Mouse (Mus musculus): Measurements from ENCODE around the gene Cad. TPM values are rescaled to one million over a fixed set of nuclear protein-coding genes. Genes with fewer than 3 reads are reported as not detected.

The Cad gene
- polyA plus RNA-seq, 1 experiment from 2014 or later = 27.9 TPM

DNA sequence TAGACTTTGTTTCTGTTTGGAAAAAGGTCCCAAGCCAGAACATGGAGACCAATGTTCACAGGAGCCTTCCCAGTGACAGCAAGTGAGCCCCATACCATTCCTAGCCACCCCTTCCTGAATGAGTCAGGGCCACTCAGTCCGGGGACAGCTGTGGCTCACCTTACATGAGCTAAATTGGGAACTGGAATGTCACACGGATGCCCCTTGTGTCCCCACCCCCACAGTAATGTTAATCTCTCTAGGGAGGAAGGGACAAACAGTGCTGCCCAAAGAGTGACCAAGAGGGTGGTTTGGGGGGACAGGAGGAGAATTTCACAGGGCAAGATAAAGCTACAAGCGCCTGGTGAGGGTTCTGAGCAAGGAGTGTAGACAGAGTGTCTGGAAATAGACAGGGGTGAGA, 61.8 kb downstream of the Cad start, which contains the start of gene Trim54:
Gene Trim54, plus strand, starts transcription at position 359 of the 400 bp plus-strand sequence.
- no peak within 1 kb of the TSS for H3K9ac ChIP-seq (ENCODE audit: low read length)
- no peak within 1 kb of the TSS for H3K4me2 ChIP-seq (ENCODE audit: low read depth)
- H3K4me1 ChIP-seq (ENCODE audit: control insufficient read depth, insufficient read depth, low read length) = no peaks in the 10 kb centered on the region
- no peaks in the 10 kb centered on the region for H3K9me3 ChIP-seq (ENCODE audit: control insufficient read depth, low read length)
- H3K4me3 ChIP-seq (ENCODE audit: low read depth, low read length) = no peak within 1 kb of the TSS
- no peaks in the 10 kb centered on the region for H3K36me3 ChIP-seq (ENCODE audit: control insufficient read depth, insufficient read depth, low read length)
- DNase-seq (ENCODE audit: low spot score) = no peak
- 39% methylated on average over 3 of the region's 3 CpGs for WGBS
- H3K27me3 ChIP-seq (ENCODE audit: control insufficient read depth, insufficient read depth, low read length) = no peaks in the 10 kb centered on the region
- no peak within 1 kb of the TSS for H3K27ac ChIP-seq (ENCODE audit: low read depth, low read length)
- no peak for ATAC-seq (ENCODE audit: insufficient read depth, low FRiP score, low TSS enrichment)

GRCm38 (mm10) chr5:31116912-31117311, 62.3 kb downstream of the Cad start:
- H3K4me1 ChIP-seq (ENCODE audit: control insufficient read depth, insufficient read depth, low read length) = no peaks in the 10 kb centered on the region
- WGBS = 32% methylated on average over 10 of the region's 10 CpGs
- H3K36me3 ChIP-seq (ENCODE audit: control insufficient read depth, insufficient read depth, low read length) = no peaks in the 10 kb centered on the region
- no peak overlapping the region for H3K27ac ChIP-seq (ENCODE audit: low read depth, low read length)
- H3K9ac ChIP-seq (ENCODE audit: low read length) = no peak overlapping the region
- no peak overlapping the region for H3K4me3 ChIP-seq (ENCODE audit: low read depth, low read length)
- no peak for DNase-seq (ENCODE audit: low spot score)
- no peaks in the 10 kb centered on the region for H3K9me3 ChIP-seq (ENCODE audit: control insufficient read depth, low read length)
- ATAC-seq (ENCODE audit: insufficient read depth, low FRiP score, low TSS enrichment) = no peak
- H3K27me3 ChIP-seq (ENCODE audit: control insufficient read depth, insufficient read depth, low read length) = no peaks in the 10 kb centered on the region
- H3K4me2 ChIP-seq (ENCODE audit: low read depth) = no peak overlapping the region

GRCm38 (mm10) chr5:31121111-31121510, 66.5 kb downstream of the Cad start:
- ATAC-seq (ENCODE audit: insufficient read depth, low FRiP score, low TSS enrichment) (no peak), DNase-seq (ENCODE audit: low spot score) (no peak)
- H3K4me3 ChIP-seq (ENCODE audit: low read depth, low read length) = no peak overlapping the region
- H3K4me1 ChIP-seq (ENCODE audit: control insufficient read depth, insufficient read depth, low read length) = no peaks in the 10 kb centered on the region
- 89% methylated on average over 8 of the region's 8 CpGs for WGBS
- no peak overlapping the region for H3K27ac ChIP-seq (ENCODE audit: low read depth, low read length)
- H3K4me2 ChIP-seq (ENCODE audit: low read depth) = no peak overlapping the region
- no peaks in the 10 kb centered on the region for H3K27me3 ChIP-seq (ENCODE audit: control insufficient read depth, insufficient read depth, low read length)
- no peaks in the 10 kb centered on the region for H3K36me3 ChIP-seq (ENCODE audit: control insufficient read depth, insufficient read depth, low read length)
- no peaks in the 10 kb centered on the region for H3K9me3 ChIP-seq (ENCODE audit: control insufficient read depth, low read length)
- no peak overlapping the region for H3K9ac ChIP-seq (ENCODE audit: low read length)

GRCm38 (mm10) chr5:31123481-31123880, 68.9 kb downstream of the Cad start:
- WGBS = 53% methylated on average over 2 of the region's 2 CpGs

DNA sequence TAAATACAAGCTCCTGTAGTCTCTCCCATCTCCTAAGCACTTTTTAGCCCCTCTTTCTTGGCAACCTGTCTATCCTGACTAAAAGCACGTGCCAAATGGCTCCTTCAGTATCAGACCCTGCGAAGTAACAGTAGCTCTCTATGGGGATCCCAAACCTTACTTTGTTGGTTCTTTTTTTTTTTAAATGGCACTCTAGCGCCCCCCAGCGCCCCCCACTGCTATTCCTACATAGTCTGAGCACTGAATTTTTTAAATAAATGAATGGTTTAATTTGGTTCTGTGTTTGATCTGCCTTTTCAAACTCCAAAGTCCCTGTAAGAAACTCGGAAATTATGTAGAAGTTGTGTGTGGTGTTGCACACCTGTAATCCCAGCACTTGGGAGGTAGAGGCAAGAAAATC, 71.5 kb downstream of the Cad start:
- Histone ChIP-seq H3K4me1 (ENCODE audit: control insufficient read depth, insufficient read depth, low read length) (no peaks in the 10 kb centered on the region), H3K27ac (ENCODE audit: low read depth, low read length) (no peak overlapping the region), H3K4me2 (ENCODE audit: low read depth) (no peak overlapping the region), H3K9me3 (ENCODE audit: control insufficient read depth, low read length) (no peaks in the 10 kb centered on the region), H3K9ac (ENCODE audit: low read length) (no peak overlapping the region), H3K36me3 (ENCODE audit: control insufficient read depth, insufficient read depth, low read length) (no peaks in the 10 kb centered on the region), H3K4me3 (ENCODE audit: low read depth, low read length) (no peak overlapping the region), H3K27me3 (ENCODE audit: control insufficient read depth, insufficient read depth, low read length) (no peaks in the 10 kb centered on the region)
- ATAC-seq (ENCODE audit: insufficient read depth, low FRiP score, low TSS enrichment) (no peak), DNase-seq (ENCODE audit: low spot score) (no peak)
- WGBS = 36% methylated on average over 5 of the region's 5 CpGs

More at GRCm38 (mm10) chr5:31123481-31123880, 68.9 kb downstream of the Cad start:
- no peak overlapping the region for H3K27ac ChIP-seq (ENCODE audit: low read depth, low read length)
- H3K9ac ChIP-seq (ENCODE audit: low read length) = no peak overlapping the region
- no peak for ATAC-seq (ENCODE audit: insufficient read depth, low FRiP score, low TSS enrichment)
- no peaks in the 10 kb centered on the region for H3K9me3 ChIP-seq (ENCODE audit: control insufficient read depth, low read length)
- no peaks in the 10 kb centered on the region for H3K36me3 ChIP-seq (ENCODE audit: control insufficient read depth, insufficient read depth, low read length)
- no peaks in the 10 kb centered on the region for H3K4me1 ChIP-seq (ENCODE audit: control insufficient read depth, insufficient read depth, low read length)
- H3K4me3 ChIP-seq (ENCODE audit: low read depth, low read length) = no peak overlapping the region
- no peak for DNase-seq (ENCODE audit: low spot score)
- no peak overlapping the region for H3K4me2 ChIP-seq (ENCODE audit: low read depth)
- H3K27me3 ChIP-seq (ENCODE audit: control insufficient read depth, insufficient read depth, low read length) = no peaks in the 10 kb centered on the region

Other genes starting within 250 kb of the Cad start
- gene Mapre3, start 240.1 kb upstream of the Cad start, polyA plus RNA-seq (2014; fragmentation: Nextera tagmentation; extraction: Ambion mirVana) = 38.7 and 43.7 TPM in 2 replicates
- gene Tmem214, start 186.8 kb upstream of the Cad start, polyA plus RNA-seq (2014; fragmentation: Nextera tagmentation; extraction: Ambion mirVana) = 42.1 and 47.3 TPM in 2 replicates
- gene Agbl5, start 166.1 kb upstream of the Cad start, polyA plus RNA-seq (2014; fragmentation: Nextera tagmentation; extraction: Ambion mirVana) = 23.2 and 25.3 TPM in 2 replicates
- gene Ost4, start 147.0 kb upstream of the Cad start, polyA plus RNA-seq (2014; fragmentation: Nextera tagmentation; extraction: Ambion mirVana) = 354 and 368 TPM in 2 replicates
- gene Emilin1, start 141.4 kb upstream of the Cad start, polyA plus RNA-seq (2014; fragmentation: Nextera tagmentation; extraction: Ambion mirVana) = 59.7 and 69.8 TPM in 2 replicates
- gene Khk, start 133.3 kb upstream of the Cad start, polyA plus RNA-seq (2014; fragmentation: Nextera tagmentation; extraction: Ambion mirVana) = 7.9 and 9.6 TPM in 2 replicates
- gene Cgref1, start 109.2 kb upstream of the Cad start, polyA plus RNA-seq (2014; fragmentation: Nextera tagmentation; extraction: Ambion mirVana) = 8.6 and 9.1 TPM in 2 replicates
- 101 and 108 TPM in 2 replicates for gene Preb, start 94.4 kb upstream of the Cad start, polyA plus RNA-seq (2014; fragmentation: Nextera tagmentation; extraction: Ambion mirVana)
- gene Tcf23, start 86.1 kb upstream of the Cad start, polyA plus RNA-seq (2014; fragmentation: Nextera tagmentation; extraction: Ambion mirVana) = not detected in 2 replicates
- gene Atraid, start 6.5 kb upstream of the Cad start, polyA plus RNA-seq (2014; fragmentation: Nextera tagmentation; extraction: Ambion mirVana) = 95.1 and 98.5 TPM in 2 replicates
- gene Slc5a6, start 5.9 kb upstream of the Cad start, polyA plus RNA-seq (2014; fragmentation: Nextera tagmentation; extraction: Ambion mirVana) = 9.3 and 9.7 TPM in 2 replicates
- gene Dnajc5g, start 51.5 kb downstream of the Cad start, polyA plus RNA-seq (2014; fragmentation: Nextera tagmentation; extraction: Ambion mirVana) = not detected in 2 replicates
- 8.1 and 9.2 TPM in 2 replicates for gene Slc30a3, start 53.5 kb downstream of the Cad start, polyA plus RNA-seq (2014; fragmentation: Nextera tagmentation; extraction: Ambion mirVana)
- 0.45 and 0.81 TPM in 2 replicates for gene Trim54, start 61.9 kb downstream of the Cad start, polyA plus RNA-seq (2014; fragmentation: Nextera tagmentation; extraction: Ambion mirVana)
- not detected in 2 replicates for gene Ucn, start 84.0 kb downstream of the Cad start, polyA plus RNA-seq (2014; fragmentation: Nextera tagmentation; extraction: Ambion mirVana)
- gene Mpv17, start 99.5 kb downstream of the Cad start, polyA plus RNA-seq (2014; fragmentation: Nextera tagmentation; extraction: Ambion mirVana) = 44.8 and 52.2 TPM in 2 replicates
- 1.3 and 1.7 TPM in 2 replicates for gene Gm29609, start 125.1 kb downstream of the Cad start, polyA plus RNA-seq (2014; fragmentation: Nextera tagmentation; extraction: Ambion mirVana)
- gene Gtf3c2, start 125.4 kb downstream of the Cad start, polyA plus RNA-seq (2014; fragmentation: Nextera tagmentation; extraction: Ambion mirVana) = 75.1 and 89.0 TPM in 2 replicates
- gene Snx17, start 138.4 kb downstream of the Cad start, polyA plus RNA-seq (2014; fragmentation: Nextera tagmentation; extraction: Ambion mirVana) = 134 and 137 TPM in 2 replicates
- 69.6 and 77.7 TPM in 2 replicates for gene Eif2b4, start 138.7 kb downstream of the Cad start, polyA plus RNA-seq (2014; fragmentation: Nextera tagmentation; extraction: Ambion mirVana)
- gene Zfp513, start 147.5 kb downstream of the Cad start, polyA plus RNA-seq (2014; fragmentation: Nextera tagmentation; extraction: Ambion mirVana) = 6.4 and 7.0 TPM in 2 replicates
- gene Ppm1g, start 165.9 kb downstream of the Cad start, polyA plus RNA-seq (2014; fragmentation: Nextera tagmentation; extraction: Ambion mirVana) = 162 and 166 TPM in 2 replicates
- gene Nrbp1, start 186.1 kb downstream of the Cad start, polyA plus RNA-seq (2014; fragmentation: Nextera tagmentation; extraction: Ambion mirVana) = 154 and 163 TPM in 2 replicates
- gene Gm9970, start 186.5 kb downstream of the Cad start, polyA plus RNA-seq (2014; fragmentation: Nextera tagmentation; extraction: Ambion mirVana) = 0.97 and 1.2 TPM in 2 replicates
- gene Krtcap3, start 196.9 kb downstream of the Cad start, polyA plus RNA-seq (2014; fragmentation: Nextera tagmentation; extraction: Ambion mirVana) = 2.4 and 3.0 TPM in 2 replicates
- 33.0 and 36.7 TPM in 2 replicates for gene Ift172, start 236.3 kb downstream of the Cad start, polyA plus RNA-seq (2014; fragmentation: Nextera tagmentation; extraction: Ambion mirVana)
- gene Fndc4, start 241.3 kb downstream of the Cad start, polyA plus RNA-seq (2014; fragmentation: Nextera tagmentation; extraction: Ambion mirVana) = 69.3 and 71.1 TPM in 2 replicates
- gene Gckr, start 242.7 kb downstream of the Cad start, polyA plus RNA-seq (2014; fragmentation: Nextera tagmentation; extraction: Ambion mirVana) = not detected in 2 replicates